8 mouse cellular contexts compared by ENCODE assay signal in the genomic region with DNA sequence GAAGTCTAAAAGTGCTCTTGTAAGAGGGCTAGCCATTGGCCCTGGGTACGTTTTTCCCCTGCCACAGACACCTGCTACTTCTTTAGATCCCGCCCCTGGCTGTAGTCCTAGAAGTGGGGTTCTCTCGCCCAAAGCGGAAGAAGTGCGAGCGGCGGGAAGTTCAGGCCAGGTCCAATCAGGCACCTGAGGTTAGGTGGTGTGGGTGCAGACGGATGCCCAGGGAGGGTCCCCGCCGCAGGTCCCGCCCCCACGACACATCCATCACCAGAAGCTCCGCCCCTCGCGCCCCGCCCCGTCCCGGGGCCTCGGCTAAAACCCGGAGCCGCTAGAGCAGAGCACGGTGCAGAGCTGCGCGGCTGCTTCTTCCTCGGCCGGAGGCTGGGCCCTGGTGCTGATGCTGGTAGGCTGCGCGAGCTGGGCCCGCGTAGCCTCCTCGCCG. TPM values are rescaled to one million over a fixed set of nuclear protein-coding genes. Genes with fewer than 3 reads are reported as not detected.
DNase-seq lines count a peak whose midpoint lies in the region; ATAC-seq lines count a peak whose summit lies in the region.

Gene Slain1, plus strand, starts transcription at position 333 of the 439 bp plus-strand sequence.

- peak within 1 kb of the TSS; percentile 69 for H3K9ac ChIP-seq in limb, embryonic 12.5 days (replicated peaks)
- peak within 1 kb of the TSS; percentile 99 for H3K9ac ChIP-seq in midbrain, embryonic 14.5 days (replicated peaks; ENCODE audit: low read length)

- peak within 1 kb of the TSS; percentile 99 for H3K4me2 ChIP-seq in limb, embryonic 12.5 days
- H3K4me2 ChIP-seq in midbrain, embryonic 14.5 days (ENCODE audit: low read length) = peak within 1 kb of the TSS; percentile 73

- under 1% methylated on average over 32 of the region's 32 CpGs for WGBS in limb, embryonic 12.5 days
- WGBS in midbrain, embryonic 14.5 days = 0% methylated on average over 32 of the region's 32 CpGs

- peak; percentile 97 for ATAC-seq in limb, embryonic 12.5 days (ENCODE audit: insufficient number of reproducible peaks, insufficient read depth, low FRiP score, low TSS enrichment, low read depth)
- ATAC-seq in midbrain, embryonic 14.5 days (ENCODE audit: low FRiP score, low TSS enrichment) = peak; percentile 95
- no peak for ATAC-seq in erythroid progenitor cell, adult 5-6 weeks (replicated peaks; ENCODE audit: low FRiP score, poor library complexity, severe bottlenecking)

- peaks cover 14% of the 10 kb centered on the region for H3K4me1 ChIP-seq in limb, embryonic 12.5 days (replicated peaks)
- H3K4me1 ChIP-seq in midbrain, embryonic 14.5 days (ENCODE audit: control insufficient read depth, insufficient read depth, low read length) = peaks cover 50% of the 10 kb centered on the region

- peak within 1 kb of the TSS; percentile 66 for H3K27ac ChIP-seq in limb, embryonic 12.5 days
- peak within 1 kb of the TSS; percentile 99 for H3K27ac ChIP-seq in midbrain, embryonic 14.5 days (replicated peaks; ENCODE audit: low read depth, low read length)

- no peaks in the 10 kb centered on the region for H3K36me3 ChIP-seq in limb, embryonic 12.5 days
- no peaks in the 10 kb centered on the region for H3K36me3 ChIP-seq in midbrain, embryonic 14.5 days (ENCODE audit: control insufficient read depth, insufficient read depth, low read length)

- DNase-seq in adrenal gland, postnatal 10 days = peak; percentile 76
- DNase-seq in embryo, embryonic 10 days (ENCODE audit: low spot score) = peak; percentile 85
- peak; percentile 16 to 30 for DNase-seq in heart, adult 9 months (ENCODE audit: low spot score in 2 of 2)
- DNase-seq in kidney, adult 9 months = peak; percentile 83
- peak; percentile 97 for DNase-seq in midbrain, embryonic 14.5 days
- DNase-seq in spleen, adult 12 weeks (ENCODE audit: low spot score) = peak; percentile 81

- peaks cover 35% of the 10 kb centered on the region for H3K27me3 ChIP-seq in limb, embryonic 12.5 days
- no peaks in the 10 kb centered on the region for H3K27me3 ChIP-seq in midbrain, embryonic 14.5 days (ENCODE audit: control insufficient read depth, insufficient read depth, low read length)

- peak within 1 kb of the TSS; percentile 77 for H3K4me3 ChIP-seq in limb, embryonic 12.5 days (replicated peaks)
- peak within 1 kb of the TSS; percentile 97 for H3K4me3 ChIP-seq in midbrain, embryonic 14.5 days (replicated peaks; ENCODE audit: low read depth, low read length)

- no peaks in the 10 kb centered on the region for H3K9me3 ChIP-seq in limb, embryonic 12.5 days
- no peaks in the 10 kb centered on the region for H3K9me3 ChIP-seq in midbrain, embryonic 14.5 days (ENCODE audit: control insufficient read depth, low read length)

RNA-seq across cellular contexts. Expression of gene Slain1, which starts in this region (rescaled TPM):
- 1 to 10 TPM; 1.5 to 1.8 TPM for total RNA-seq in adrenal gland, postnatal 10 days (2021)
- polyA plus RNA-seq in limb, embryonic 12.5 days (2016; fragmentation: Nextera tagmentation; extraction: Ambion mirVana) = 2.5 and 2.8 TPM in 2 replicates
- polyA plus RNA-seq in midbrain, embryonic 14.5 days (2014; fragmentation: Nextera tagmentation; extraction: Ambion mirVana) = 30.8 and 33.1 TPM in 2 replicates
- total RNA-seq in erythroid progenitor cell, adult 5-6 weeks (2015; ENCODE audit: low replicate concordance) = 2.5 and 2.9 TPM in 2 replicates
- total RNA-seq in erythroid progenitor cell, adult 5-6 weeks (2017; ENCODE audit: low replicate concordance) = 1.9 and 3.9 TPM in 2 replicates

Comparison
In these comparisons a context has a peak if more than half of its experiments do, and no peak if none do; other contexts are left out.
1. DNase-seq: peak in every context shown above with its lines; median percentile 97 in midbrain, embryonic 14.5 days; 85 in embryo, embryonic 10 days; 83 in kidney, adult 9 months; 81 in spleen, adult 12 weeks; 76 in adrenal gland, postnatal 10 days; 23 in heart, adult 9 months.